Mouse (Mus musculus) forebrain, embryonic 13.5 days (tissue): ENCODE results near the gene Sorcs1. TPM values are rescaled to one million over a fixed set of nuclear protein-coding genes. Genes with fewer than 3 reads are reported as not detected.

Experiments used
- microRNA-seq: library from miRNA; unstranded; fragments of <30 nt; microRNA quantifications from one replicate; pipeline ENCODE4, GENCODE M21; 2016
- polyA plus RNA-seq: library from polyadenylated mRNA; unstranded; fragments of >200 nt; fragmentation: Nextera tagmentation; extraction: Ambion mirVana; gene quantifications from 2 replicates; pipeline ENCODE4 v1.2.1, GENCODE M21; 2015

Gene Sorcs1
- polyA plus RNA-seq, 1 experiment from 2014 or later = 5.9 TPM

Small RNAs within 50 kb of the gene (microRNA-seq; reads per million reads assigned to microRNA genes)
- not detected for gene Gm27749
